Mouse (Mus musculus) adrenal gland, adult (tissue): ENCODE results near the gene H2-Aa.

Experiments used
- DNase-seq, 2 experiments: peaks; one replicate each; pipeline ENCODE4 v3.0.0; 2022 to 2023; ENCODE audit warnings: low spot score in 1 of 2; ENCODE audit not compliant: inconsistent age in 2 of 2

The H2-Aa gene

GRCm38 (mm10) chr17:34264452-34265351 is 22.9 kb downstream of the H2-Aa start:
- peak in 1 of 2 experiments; percentile 41 for DNase-seq

GRCm38 (mm10) chr17:34263811-34264371 is 23.7 kb downstream of the H2-Aa start:
- DNase-seq: peak in 1 of 2 experiments; percentile 43

DNA sequence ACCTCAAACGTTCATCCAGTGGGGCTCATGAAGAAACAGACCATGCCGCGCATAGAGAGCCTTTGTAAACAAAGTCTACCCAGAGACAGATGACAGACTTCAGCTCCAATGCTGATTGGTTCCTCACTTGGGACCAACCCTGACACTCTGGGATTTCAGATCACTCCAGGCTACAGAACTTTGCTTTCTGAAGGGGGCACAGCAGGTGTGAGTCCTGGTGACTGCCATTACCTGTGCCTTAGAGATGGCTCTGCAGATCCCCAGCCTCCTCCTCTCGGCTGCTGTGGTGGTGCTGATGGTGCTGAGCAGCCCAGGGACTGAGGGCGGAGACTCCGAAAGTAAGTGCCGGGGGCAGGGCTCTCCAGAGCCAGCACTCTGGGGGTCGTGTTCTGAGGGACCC is 24.6 kb downstream of the H2-Aa start:
- peak; percentile 70 to 94 for DNase-seq

DNA sequence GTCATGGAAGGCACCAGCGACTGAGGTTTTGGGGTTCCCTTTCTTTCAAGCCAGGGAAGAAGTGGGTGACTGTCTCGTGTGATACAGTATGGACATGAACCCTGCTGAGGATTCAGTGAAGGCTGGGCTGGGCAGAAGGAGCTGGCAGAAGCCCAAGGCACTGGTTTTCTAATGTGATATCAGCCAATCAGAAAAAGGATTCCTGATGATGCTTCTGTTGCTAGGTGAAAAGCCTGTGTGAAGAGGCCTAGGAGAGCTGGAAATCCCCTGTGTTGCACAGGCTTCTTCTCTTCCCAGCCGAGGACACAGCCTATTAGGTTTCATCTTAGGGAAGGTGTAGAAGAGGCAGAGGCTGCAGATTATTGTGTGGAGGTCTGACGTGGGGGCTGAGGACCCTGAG is 26.1 kb downstream of the H2-Aa start:
- peak; percentile 76 to 96 for DNase-seq

- DNase-seq: no peak
Measured at GRCm38 (mm10) chr17:34260551-34260950, 27.1 kb downstream of the H2-Aa start.

- peak; percentile 81 to 95 for DNase-seq
Measured at GRCm38 (mm10) chr17:34257594-34258375, 29.8 kb downstream of the H2-Aa start, which contains the start of gene H2-Ab1. Gene H2-Ab1 (plus strand): TSS chr17:34257689.

GRCm38 (mm10) chr17:34256501-34256900 is 31.1 kb downstream of the H2-Aa start:
- DNase-seq: no peak

- DNase-seq: no peak
Measured at GRCm38 (mm10) chr17:34251666-34252065, 36.0 kb downstream of the H2-Aa start.

DNA sequence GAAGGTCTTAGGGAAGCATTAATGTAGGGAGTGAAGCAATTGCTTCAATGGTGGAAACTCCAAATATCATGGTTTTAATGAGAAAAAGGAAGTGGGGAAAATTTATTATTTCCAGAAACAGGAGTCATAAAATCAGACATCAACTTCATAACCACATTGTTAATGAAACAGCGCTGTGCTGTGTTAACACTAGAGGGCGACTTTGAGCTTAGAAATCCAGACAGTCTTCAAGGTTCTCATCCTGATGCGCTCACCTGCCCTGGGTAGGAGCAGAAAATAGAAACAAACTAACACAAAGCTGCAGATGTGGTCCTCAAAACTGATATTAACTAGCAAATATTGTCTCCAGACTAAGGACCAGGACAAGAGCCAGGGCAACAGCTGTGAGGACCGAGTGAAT is 37.7 kb downstream of the H2-Aa start:
- DNase-seq: peak; percentile 35 to 80

DNA sequence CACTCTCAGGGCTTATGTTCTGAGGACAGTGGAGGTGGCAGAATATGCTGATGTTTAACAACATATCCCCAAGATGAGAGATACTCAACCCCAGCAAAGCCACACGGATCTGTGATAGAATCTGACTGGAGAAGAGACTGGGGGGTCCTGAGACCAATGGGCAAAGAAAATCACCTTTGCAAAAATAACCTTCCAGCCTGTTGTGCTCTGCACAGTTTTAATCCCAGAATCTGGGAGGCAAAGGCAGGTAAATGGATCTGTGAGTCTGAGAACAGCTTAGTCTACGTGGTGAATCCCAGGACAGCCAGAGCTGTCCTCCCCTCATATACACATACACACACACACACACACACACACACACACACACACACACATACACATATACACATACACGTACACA is 38.3 kb downstream of the H2-Aa start:
- no peak for DNase-seq

DNA sequence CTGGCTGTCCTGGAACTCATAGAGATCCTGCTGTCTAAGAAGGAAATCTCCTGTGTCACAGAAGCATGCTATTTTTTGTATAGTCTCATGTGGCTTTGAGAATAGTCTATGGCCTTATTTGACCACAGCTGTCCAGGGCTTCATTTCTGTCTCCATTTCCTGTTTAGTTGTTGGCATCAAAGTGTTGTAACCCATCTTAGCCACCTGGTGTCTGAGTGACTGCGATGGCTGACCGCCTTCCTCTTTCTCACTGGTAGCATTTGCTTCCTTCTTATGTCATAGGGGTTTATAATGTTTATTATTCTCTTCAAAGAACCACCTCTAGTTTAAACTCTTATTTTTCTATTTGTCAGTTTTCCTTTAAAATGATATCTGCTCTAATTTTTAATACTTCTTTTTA is 38.9 kb downstream of the H2-Aa start:
- DNase-seq: no peak

- DNase-seq: no peak
Measured at GRCm38 (mm10) chr17:34247047-34247446, 40.6 kb downstream of the H2-Aa start.

- DNase-seq: no peak
Measured at GRCm38 (mm10) chr17:34244656-34245055, 43.0 kb downstream of the H2-Aa start.

DNA sequence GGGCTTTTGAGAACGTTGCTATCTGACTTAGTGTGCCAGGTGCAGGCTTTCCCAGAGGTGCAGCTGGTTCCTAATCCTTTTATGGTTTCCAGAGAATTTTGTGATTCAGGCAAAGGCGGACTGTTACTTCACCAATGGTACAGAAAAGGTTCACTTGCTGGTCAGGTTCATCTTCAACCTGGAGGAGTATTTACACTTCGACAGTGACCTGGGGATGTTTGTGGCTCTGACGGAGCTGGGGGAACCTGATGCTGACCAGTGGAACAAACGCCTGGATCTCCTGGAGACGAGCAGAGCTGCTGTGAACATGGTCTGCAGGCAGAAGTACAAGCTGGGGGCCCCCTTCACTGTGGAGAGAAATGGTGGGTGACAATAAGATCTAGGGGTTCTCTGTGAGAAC is 46.7 kb downstream of the H2-Aa start:
- no peak for DNase-seq

DNA sequence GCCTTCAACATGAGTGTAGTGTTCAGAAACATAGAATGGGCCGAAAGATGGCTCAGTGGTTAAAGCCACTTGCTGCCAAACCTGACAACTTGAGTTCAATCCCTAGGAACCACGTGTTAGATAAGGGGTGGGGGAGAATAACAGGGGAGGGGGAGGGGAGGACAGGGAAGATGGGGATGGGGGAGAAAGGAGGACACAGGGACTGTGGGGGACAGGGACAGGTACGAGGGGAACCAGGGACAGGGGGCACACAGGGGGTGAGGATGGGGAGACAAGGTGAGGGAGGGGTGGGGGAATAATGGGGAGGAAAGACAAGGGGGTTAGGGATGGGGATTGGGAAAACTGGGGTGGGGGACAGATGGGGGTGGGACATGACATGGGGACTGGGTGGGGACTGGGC is 47.3 kb downstream of the H2-Aa start:
- no peak for DNase-seq

DNA sequence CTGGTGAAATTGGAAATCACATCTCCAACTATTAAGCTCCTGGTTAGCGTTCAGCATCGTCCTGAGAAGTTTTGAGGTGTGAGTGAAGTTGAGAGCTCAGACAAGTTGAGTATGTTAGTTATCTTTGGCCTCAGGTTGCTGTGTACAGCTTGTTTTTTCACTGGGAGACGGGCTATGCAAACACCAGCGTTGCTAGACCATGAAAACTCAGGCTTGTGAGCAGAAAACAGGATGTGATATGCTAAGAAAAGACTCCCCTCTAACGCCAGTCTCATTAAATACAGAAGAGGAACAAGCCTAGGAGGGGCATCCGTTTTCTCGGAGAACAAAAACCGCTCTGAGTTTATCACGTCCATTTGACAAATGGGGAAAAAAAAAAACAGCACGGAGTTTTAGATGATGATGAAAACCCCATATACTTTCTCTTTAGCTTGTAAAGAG is 48.0 kb downstream of the H2-Aa start:
- DNase-seq: no peak

- DNase-seq: peak in 1 of 2 experiments; percentile 78
Measured at GRCm38 (mm10) chr17:34238706-34239105, 48.9 kb downstream of the H2-Aa start, which contains the start of gene H2-Ob. Gene H2-Ob (plus strand): TSS chr17:34238903.

DNA sequence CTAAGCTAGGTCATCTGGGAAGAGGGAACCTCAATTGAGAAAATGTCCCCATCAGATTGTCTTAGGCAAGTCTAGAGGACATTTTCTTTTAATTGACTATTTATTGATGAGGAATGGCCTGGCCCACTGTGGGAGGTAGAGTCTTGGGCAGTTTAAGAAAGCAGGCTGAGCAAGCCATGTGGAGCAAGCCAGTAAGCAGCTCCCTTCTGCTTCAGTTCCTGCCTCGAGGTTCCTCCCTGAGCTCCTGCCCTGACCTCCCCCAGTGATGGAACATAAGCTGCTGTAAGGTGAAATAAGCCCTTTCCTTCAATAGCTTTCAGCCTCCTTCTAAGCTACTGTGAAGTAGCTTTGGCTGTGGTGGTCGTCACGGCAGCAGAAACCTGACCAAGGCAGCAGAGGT is 49.9 kb downstream of the H2-Aa start:
- no peak for DNase-seq

- no peak for DNase-seq
Measured at GRCm38 (mm10) chr17:34236691-34237090, 50.9 kb downstream of the H2-Aa start.

DNA sequence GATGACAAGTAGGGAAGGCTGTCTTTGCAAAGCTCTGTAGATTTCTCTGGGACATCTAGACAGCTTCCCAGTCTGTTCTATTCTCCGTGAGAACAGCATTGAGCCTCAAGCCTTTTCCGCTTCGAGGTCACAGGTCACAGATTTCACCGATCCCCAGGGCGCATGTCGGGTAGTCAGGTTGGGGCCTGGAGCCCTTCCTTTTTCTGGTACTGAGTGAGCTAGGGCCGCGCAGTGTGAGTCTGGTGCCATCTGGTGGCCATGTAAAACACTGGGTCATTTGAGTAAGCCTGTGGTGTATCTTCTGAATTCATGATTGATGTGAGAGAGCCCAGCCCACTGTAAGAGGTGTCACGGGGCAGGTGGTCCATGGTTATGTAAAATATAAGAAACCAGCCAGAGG is 52.7 kb downstream of the H2-Aa start:
- peak; percentile 77 to 92 for DNase-seq
